Mouse (Mus musculus) CH12.LX (cell line): ENCODE results near the gene St8sia4. TPM values are rescaled to one million over a fixed set of nuclear protein-coding genes. Genes with fewer than 3 reads are reported as not detected.

Source experiments
- DNase-seq: peaks from one replicate; pipeline ENCODE4 v3.0.0-alpha.2; 2013; ENCODE audit errors: extremely low read depth
- H3K27ac ChIP-seq: 2 replicates; pipeline ENCODE4 v1.5.1; 2012; ENCODE audit warnings: low read depth, mild to moderate bottlenecking, control low read depth, moderate library complexity; ENCODE audit not compliant: insufficient read depth
- H3K27me3 ChIP-seq: replicated peaks from 2 replicates; pipeline ENCODE3; 2012; ENCODE audit warnings: inconsistent platforms
- H3K36me3 ChIP-seq, 2 experiments: replicated peaks in 1 of 2; 2 replicates each; pipeline versions ENCODE3 to v1.6.1; 2012; ENCODE audit warnings: inconsistent platforms in 1 of 2, low read length in 1 of 2, mild to moderate bottlenecking in 1 of 2, mixed read lengths in 1 of 2, moderate library complexity in 1 of 2; ENCODE audit not compliant: control insufficient read depth in 1 of 2, insufficient read depth in 1 of 2
- H3K4me1 ChIP-seq, 2 experiments: 2 replicates each; pipeline ENCODE4 v1.6.1; 2012; ENCODE audit warnings: inconsistent platforms in 1 of 2, moderate library complexity in 1 of 2; ENCODE audit not compliant: insufficient read depth in 2 of 2, control insufficient read depth in 1 of 2
- H3K4me2 ChIP-seq: 2 replicates; pipeline ENCODE4 v1.6.1; 2012; ENCODE audit warnings: low read depth, mild to moderate bottlenecking, control low read depth; ENCODE audit not compliant: poor library complexity, insufficient read depth, severe bottlenecking
- H3K4me3 ChIP-seq, 3 experiments: fragments of 150-350 bp in 1 of 3; sonication (generic) in 1 of 3; replicated peaks in 1 of 3; 2 replicates each; pipeline versions ENCODE3 to v1.5.1; 2011 to 2012; ENCODE audit warnings: low read depth in 2 of 3, low read length in 2 of 3, mild to moderate bottlenecking in 2 of 3, moderate library complexity in 2 of 3, control low read depth in 1 of 3, improper control_type of control experiment in 1 of 3, inconsistent platforms in 1 of 3, mixed read lengths in 1 of 3; ENCODE audit not compliant: poor library complexity in 1 of 3
- H3K79me2 ChIP-seq: replicated peaks from 2 replicates; pipeline ENCODE4 v1.6.1; 2012; ENCODE audit warnings: mild to moderate bottlenecking, moderate library complexity; ENCODE audit not compliant: control insufficient read depth, poor library complexity, insufficient read depth, severe bottlenecking; ENCODE audit errors: extremely low read depth
- H3K9ac ChIP-seq: 2 replicates; pipeline ENCODE4 v1.6.1; 2012; ENCODE audit warnings: low read depth, mild to moderate bottlenecking, control low read depth, moderate library complexity; ENCODE audit not compliant: insufficient read depth
- H3K9me3 ChIP-seq: replicated peaks from 2 replicates; pipeline ENCODE3; 2012; ENCODE audit warnings: low read length, inconsistent platforms, mixed read lengths
- BHLHE40 ChIP-seq: IDR thresholded peaks from 2 replicates; pipeline ENCODE4 v1.6.1; 2011; ENCODE audit warnings: mild to moderate bottlenecking, low read depth, low read length, improper control_type of control experiment
- CHD1 ChIP-seq: IDR thresholded peaks from 2 replicates; pipeline ENCODE4 v1.6.1; 2012; ENCODE audit warnings: low read depth, low read length, improper control_type of control experiment, inconsistent platforms
- E2F4 ChIP-seq: IDR thresholded peaks from 2 replicates; pipeline ENCODE4 v1.6.1; 2011; ENCODE audit warnings: low read depth, low read length, improper control_type of control experiment; ENCODE audit not compliant: insufficient replicate concordance
- ELF1 ChIP-seq: IDR thresholded peaks from 2 replicates; pipeline ENCODE4 v1.6.1; 2014; ENCODE audit warnings: low read depth, mild to moderate bottlenecking, inconsistent platforms, low read length, improper control_type of control experiment
- EP300 ChIP-seq: IDR thresholded peaks from 2 replicates; pipeline ENCODE4 v1.6.1; 2011; ENCODE audit warnings: low read length, improper control_type of control experiment
- ETS1 ChIP-seq: conservative IDR thresholded peaks from 2 replicates; pipeline ENCODE4 v1.6.1; 2012; ENCODE audit warnings: low read depth, mild to moderate bottlenecking, inconsistent platforms, low read length, improper control_type of control experiment, moderate library complexity
- IRF4 ChIP-seq: IDR thresholded peaks from 2 replicates; pipeline ENCODE4 v1.6.1; 2014; ENCODE audit warnings: low read depth, mild to moderate bottlenecking, inconsistent platforms, low read length, improper control_type of control experiment
- JUND ChIP-seq: conservative IDR thresholded peaks from 2 replicates; pipeline ENCODE4 v1.6.1; 2011; ENCODE audit warnings: low read depth, low read length, improper control_type of control experiment
- KAT2A ChIP-seq: IDR thresholded peaks from 2 replicates; pipeline ENCODE4 v1.6.1; 2012; ENCODE audit warnings: low read length, improper control_type of control experiment, inconsistent platforms; ENCODE audit not compliant: insufficient replicate concordance
- MEF2A ChIP-seq: IDR thresholded peaks from 2 replicates; pipeline ENCODE4 v1.6.1; 2014; ENCODE audit warnings: low read depth, mild to moderate bottlenecking, inconsistent platforms, low read length, improper control_type of control experiment, borderline replicate concordance
- MYC ChIP-seq: IDR thresholded peaks from 2 replicates; pipeline ENCODE4 v1.6.1; 2011; ENCODE audit warnings: low read depth, mild to moderate bottlenecking, improper control_type of control experiment, low read length
- POLR2A ChIP-seq: IDR thresholded peaks from 2 replicates; pipeline ENCODE4 v1.6.1; 2011; ENCODE audit warnings: low read depth, mild to moderate bottlenecking, improper control_type of control experiment, low read length
- RAD21 ChIP-seq: IDR thresholded peaks from 2 replicates; pipeline ENCODE4 v1.6.1; 2011; ENCODE audit warnings: low read depth, mild to moderate bottlenecking, low read length, improper control_type of control experiment, moderate library complexity
- RCOR1 ChIP-seq: conservative IDR thresholded peaks from 2 replicates; pipeline ENCODE4 v1.6.1; 2012; ENCODE audit warnings: low read depth, mild to moderate bottlenecking, inconsistent platforms, low read length, improper control_type of control experiment
- SIN3A ChIP-seq: IDR thresholded peaks from 2 replicates; pipeline ENCODE4 v1.6.1; 2012; ENCODE audit warnings: low read length, improper control_type of control experiment, inconsistent platforms
- TBP ChIP-seq: conservative IDR thresholded peaks from 2 replicates; pipeline ENCODE4 v1.6.1; 2011; ENCODE audit warnings: low read depth, low read length, improper control_type of control experiment
- TCF12 ChIP-seq: IDR thresholded peaks from 2 replicates; pipeline ENCODE4 v1.6.1; 2014; ENCODE audit warnings: low read depth, mild to moderate bottlenecking, inconsistent platforms, low read length, improper control_type of control experiment
- USF2 ChIP-seq: conservative IDR thresholded peaks from 2 replicates; pipeline ENCODE4 v1.6.1; 2011; ENCODE audit warnings: low read depth, low read length, improper control_type of control experiment
- ZKSCAN1 ChIP-seq: IDR thresholded peaks from 2 replicates; pipeline ENCODE4 v1.6.1; 2012; ENCODE audit warnings: low read depth, inconsistent platforms, low read length, improper control_type of control experiment, borderline replicate concordance
- ZMIZ1 ChIP-seq: IDR thresholded peaks from 2 replicates; pipeline ENCODE4 v1.6.1; 2012; ENCODE audit warnings: low read depth, mild to moderate bottlenecking, inconsistent platforms, low read length, improper control_type of control experiment
- ZNF384 ChIP-seq: IDR thresholded peaks from 2 replicates; pipeline ENCODE4 v1.6.1; 2012; ENCODE audit warnings: low read depth, low read length, improper control_type of control experiment, inconsistent platforms
- dilution Hi-C: fragments of 300-500 bp; cut with MboI; formaldehyde crosslinking; loops from 2 replicates; pipeline ENCODE4 v1.14.3; 2020; ENCODE audit warnings: low sequenced_read_pairs; ENCODE audit not compliant: extremely low pct_unique_long_range_greater_than_20kb, extremely low pct_ligation_motif_present
- in situ Hi-C: fragments of 300-500 bp; cut with MboI; formaldehyde crosslinking; loops from 3 replicates; pipeline ENCODE4 v1.14.3; 2019; ENCODE audit warnings: low sequenced_read_pairs, low pct_ligation_motif_present, low pct_unique_long_range_greater_than_20kb, mixed read lengths
- polyA plus RNA-seq: library from polyadenylated mRNA; unstranded; fragments of >175 nt; gene quantifications from 2 replicates; pipeline ENCODE4 v1.2.1, GENCODE M21; 2012; ENCODE audit warnings: low read depth; ENCODE audit not compliant: insufficient read length
- total RNA-seq, 2 experiments: library from RNA; depleted of rRNA; stranded (reverse); fragments of 300-350 nt in 1 of 2; fragments of >200 nt in 1 of 2; gene quantifications; 2 replicates each; pipeline ENCODE4 v1.2.3; 2012 to 2014

St8sia4 gene
- total and polyA plus RNA-seq, 3 experiments: 2.3 to 13.6 (median 12.7) TPM

GRCm38 (mm10) chr1:95605458-95605857, 61.9 kb downstream of the St8sia4 start:
- H3K9me3 ChIP-seq: no peaks in the 10 kb centered on the region
- H3K27me3 ChIP-seq: no peaks in the 10 kb centered on the region
- 0 out of 2 replicates have a peak, but pooled peaks have one; percentile 44 for TF ChIP-seq IRF4
- 0 out of 2 replicates have a peak, but pooled peaks have one; percentile 42 for TF ChIP-seq TBP
- TF ChIP-seq TCF12: peak; percentile 88
- TF ChIP-seq ZMIZ1: no peak
- TF ChIP-seq EP300: peak; percentile 85
- TF ChIP-seq POLR2A: no peak
- peak; percentile 63; the same call in 1 of the 2 replicates for TF ChIP-seq MEF2A
- peak; percentile 92 for TF ChIP-seq ETS1
- 0 out of 2 replicates have a peak, but pooled peaks have one; percentile 33 for TF ChIP-seq SIN3A
- TF ChIP-seq JUND: no peak
- TF ChIP-seq E2F4: no peak
- no peak for TF ChIP-seq RCOR1
- TF ChIP-seq BHLHE40: peak; percentile 92
- no peak overlapping the region for H3K4me3 ChIP-seq
- in situ Hi-C loops: no loop called here
- DNase-seq: peak; percentile 60
- peak overlapping the region; percentile 62 for H3K4me2 ChIP-seq
- peak overlapping the region; percentile 60; the same call in 1 of the 2 replicates for H3K9ac ChIP-seq
- H3K36me3 ChIP-seq: no peaks in the 10 kb centered on the region
- dilution Hi-C loops: no loop called here
- peaks cover 3% of the 10 kb centered on the region; the same call in 1 of the 2 replicates for H3K79me2 ChIP-seq
- H3K27ac ChIP-seq: peak overlapping the region; percentile 83
- H3K4me1 ChIP-seq: peaks cover 13 to 26% of the 10 kb centered on the region in 2 experiments; a peak in 3 of 4 replicates

- dilution Hi-C loops: no loop called here
- Histone ChIP-seq H3K4me2 (no peak overlapping the region; the same call in 1 of the 2 replicates), H3K9ac (no peak overlapping the region), H3K9me3 (no peaks in the 10 kb centered on the region), H3K27me3 (no peaks in the 10 kb centered on the region), H3K4me3 (no peak overlapping the region), H3K4me1 (peaks cover 0 to 17% of the 10 kb centered on the region in 2 experiments; a peak in 2 of 4 replicates), H3K36me3 (no peaks in the 10 kb centered on the region), H3K79me2 (peaks cover 2% of the 10 kb centered on the region; the same call in 1 of the 2 replicates), H3K27ac (no peak overlapping the region)
- DNase-seq: no peak
- no peak for TF ChIP-seq RCOR1
- peak; percentile 24; the same call in 1 of the 2 replicates for TF ChIP-seq EP300
- in situ Hi-C loops: no loop called here
Measured at GRCm38 (mm10) chr1:95598108-95598507, 69.3 kb downstream of the St8sia4 start.

- Histone ChIP-seq H3K4me1 (peaks cover 0 to 17% of the 10 kb centered on the region in 2 experiments; a peak in 2 of 4 replicates), H3K4me3 (no peak overlapping the region), H3K79me2 (peaks cover 2% of the 10 kb centered on the region; the same call in 1 of the 2 replicates), H3K4me2 (no peak overlapping the region), H3K9ac (no peak overlapping the region), H3K27ac (no peak overlapping the region), H3K27me3 (no peaks in the 10 kb centered on the region), H3K36me3 (no peaks in the 10 kb centered on the region), H3K9me3 (no peaks in the 10 kb centered on the region)
- in situ Hi-C loops: no loop called here
- no peak for DNase-seq
- dilution Hi-C loops: no loop called here
- no peak for TF ChIP-seq ZKSCAN1
- TF ChIP-seq MYC: no peak
- TF ChIP-seq CHD1: no peak
- peak; percentile 18; the same call in 1 of the 2 replicates for TF ChIP-seq EP300
- TF ChIP-seq RAD21: no peak
- no peak for TF ChIP-seq USF2
- peak; percentile 28; the same call in 1 of the 2 replicates for TF ChIP-seq ELF1
- no peak for TF ChIP-seq KAT2A
- no peak for TF ChIP-seq POLR2A
- peak; percentile 37; the same call in 1 of the 2 replicates for TF ChIP-seq ZNF384
Measured at GRCm38 (mm10) chr1:95596825-95597224, 70.5 kb downstream of the St8sia4 start.
